Mouse (Mus musculus) neural tube, embryonic 15.5 days (tissue): ENCODE measurements around the gene Zfp612. TPM values are rescaled to one million over a fixed set of nuclear protein-coding genes. Genes with fewer than 3 reads are reported as not detected.

Experiments
- ATAC-seq: fragments of 200-750 bp; cut with Nextera tagmentation; 2 replicates; pipeline ENCODE4 v1.8.0; 2017; ENCODE audit warnings: mild to moderate bottlenecking, moderate TSS enrichment, moderate library complexity; ENCODE audit not compliant: low FRiP score
- H3K27ac ChIP-seq: fragments of 300-500 bp; sonication (generic); replicated peaks from 2 replicates; pipeline ENCODE4 v1.5.1; 2015; ENCODE audit warnings: mild to moderate bottlenecking, inconsistent platforms
- H3K27me3 ChIP-seq: fragments of 300-500 bp; sonication (generic); replicated peaks from 2 replicates; pipeline ENCODE4 v1.6.1; 2015; ENCODE audit warnings: inconsistent platforms
- H3K36me3 ChIP-seq: fragments of 300-500 bp; sonication (generic); 2 replicates; pipeline ENCODE4 v1.6.1; 2015; ENCODE audit warnings: inconsistent platforms
- H3K4me1 ChIP-seq: fragments of 300-500 bp; sonication (generic); 2 replicates; pipeline ENCODE4 v1.6.1; 2015; ENCODE audit warnings: inconsistent platforms
- H3K4me2 ChIP-seq: fragments of 300-500 bp; sonication (generic); 2 replicates; pipeline ENCODE4 v1.6.1; 2015; ENCODE audit warnings: inconsistent platforms, mild to moderate bottlenecking, moderate library complexity
- H3K4me3 ChIP-seq: fragments of 300-500 bp; sonication (generic); replicated peaks from 2 replicates; pipeline ENCODE4 v1.5.1; 2015; ENCODE audit warnings: mild to moderate bottlenecking, inconsistent platforms
- H3K9ac ChIP-seq: fragments of 300-500 bp; sonication (generic); replicated peaks from 2 replicates; pipeline ENCODE4 v1.6.1; 2015; ENCODE audit warnings: mild to moderate bottlenecking, inconsistent platforms
- H3K9me3 ChIP-seq: fragments of 300-500 bp; sonication (generic); replicated peaks from 2 replicates; pipeline ENCODE4 v1.6.1; 2016; ENCODE audit warnings: inconsistent platforms
- WGBS: fragments of 180-500 bp; shearing (Covaris S2); methylation state at CpG from one replicate; pipeline ENCODE4 v1.1.7; 2015; ENCODE audit warnings: mixed read lengths; 5-methylcytosine and 5-hydroxymethylcytosine counted together
- polyA plus RNA-seq: library from polyadenylated mRNA; unstranded; fragments of >200 nt; fragmentation: Nextera tagmentation; extraction: Ambion mirVana; gene quantifications from 2 replicates; pipeline ENCODE4 v1.2.1, GENCODE M21; 2015

Gene Zfp612
- polyA plus RNA-seq, 1 experiment from 2014 or later: 22.5 TPM

- H3K27me3 ChIP-seq: 0 out of 2 replicates have a peak, but pooled peaks cover 3% of the 10 kb centered on the region
- no peak overlapping the region for H3K9ac ChIP-seq
- ATAC-seq: no peak
- no peak overlapping the region for H3K27ac ChIP-seq
- H3K4me3 ChIP-seq: no peak overlapping the region
- H3K4me1 ChIP-seq: peaks cover 3% of the 10 kb centered on the region; the same call in 1 of the 2 replicates
- H3K4me2 ChIP-seq: no peak overlapping the region
- H3K36me3 ChIP-seq: no peaks in the 10 kb centered on the region
- WGBS: 70% methylated on average over 3 of the region's 3 CpGs
- H3K9me3 ChIP-seq: no peaks in the 10 kb centered on the region
Observed at GRCm38 (mm10) chr8:110140156-110140555, 60.6 kb downstream of the Zfp612 start.

GRCm38 (mm10) chr8:110140770-110141169, 61.2 kb downstream of the Zfp612 start:
- 56% methylated on average over 4 of the region's 4 CpGs for WGBS
- Histone ChIP-seq H3K9me3 (no peaks in the 10 kb centered on the region), H3K4me2 (no peak overlapping the region), H3K36me3 (no peaks in the 10 kb centered on the region), H3K9ac (no peak overlapping the region), H3K4me3 (no peak overlapping the region), H3K4me1 (peaks cover 3% of the 10 kb centered on the region; the same call in 1 of the 2 replicates), H3K27ac (no peak overlapping the region), H3K27me3 (0 out of 2 replicates have a peak, but pooled peaks cover 3% of the 10 kb centered on the region)
- no peak for ATAC-seq

Other genes with a start within 250 kb of the Zfp612 start
- gene Phlpp2, start 211.2 kb upstream of the Zfp612 start, polyA plus RNA-seq: 3.6 and 4.6 TPM in 2 replicates
- 1.3 and 2.1 TPM in 2 replicates for gene Marveld3, start 117.5 kb upstream of the Zfp612 start, polyA plus RNA-seq
- not detected in 2 replicates for gene Tat, start 89.3 kb upstream of the Zfp612 start, polyA plus RNA-seq
- not detected in 2 replicates for gene Chst4, start 40.0 kb upstream of the Zfp612 start, polyA plus RNA-seq
- gene Gm21964, start 21.5 kb downstream of the Zfp612 start, polyA plus RNA-seq: not detected in 2 replicates
- gene Gm17720, start 23.0 kb downstream of the Zfp612 start, polyA plus RNA-seq: not detected in 2 replicates
- 48.2 and 55.0 TPM in 2 replicates for gene Calb2, start 88.5 kb downstream of the Zfp612 start, polyA plus RNA-seq
- gene Cmtr2, start 135.9 kb downstream of the Zfp612 start, polyA plus RNA-seq: 8.9 and 9.6 TPM in 2 replicates
- gene Hydin, start 187.2 kb downstream of the Zfp612 start, polyA plus RNA-seq: 0.27 and 0.31 TPM in 2 replicates